Mouse (Mus musculus) layer of hippocampus, adult 2 months (tissue): ENCODE data around the gene Sema6d. TPM values are rescaled to one million over a fixed set of nuclear protein-coding genes. Genes with fewer than 3 reads are reported as not detected.

Experiments
- DNase-seq, 2 experiments: peaks; one replicate each; pipeline ENCODE4 v3.0.0; 2022; ENCODE audit warnings: low spot score in 2 of 2
- H3K27ac ChIP-seq: fragments of 200-600 bp; 2 replicates; pipeline ENCODE4 v1.8.1; 2022
- H3K4me3 ChIP-seq: fragments of 200-600 bp; 2 replicates; pipeline ENCODE4 v1.8.1; 2022; ENCODE audit warnings: mild to moderate bottlenecking
- CTCF ChIP-seq: fragments of 200-600 bp; conservative IDR thresholded peaks from 2 replicates; pipeline ENCODE4 v1.8.1; 2022; ENCODE audit warnings: antibody characterized with exemption, mild to moderate bottlenecking, moderate library complexity
- total RNA-seq, 2 experiments: library from RNA; stranded (reverse); gene quantifications; 2 replicates each; pipeline ENCODE4 v1.2.3; 2021

Sema6d gene
- total RNA-seq, 2 experiments from 2014 or later, result 50.0 to 58.7 TPM

GRCm38 (mm10) chr2:124599014-124599413 is 509.2 kb downstream of the Sema6d start:
- H3K4me3 ChIP-seq, result no peak overlapping the region
- no peak for TF ChIP-seq CTCF
- DNase-seq, result no peak
- no peak overlapping the region for H3K27ac ChIP-seq

DNA sequence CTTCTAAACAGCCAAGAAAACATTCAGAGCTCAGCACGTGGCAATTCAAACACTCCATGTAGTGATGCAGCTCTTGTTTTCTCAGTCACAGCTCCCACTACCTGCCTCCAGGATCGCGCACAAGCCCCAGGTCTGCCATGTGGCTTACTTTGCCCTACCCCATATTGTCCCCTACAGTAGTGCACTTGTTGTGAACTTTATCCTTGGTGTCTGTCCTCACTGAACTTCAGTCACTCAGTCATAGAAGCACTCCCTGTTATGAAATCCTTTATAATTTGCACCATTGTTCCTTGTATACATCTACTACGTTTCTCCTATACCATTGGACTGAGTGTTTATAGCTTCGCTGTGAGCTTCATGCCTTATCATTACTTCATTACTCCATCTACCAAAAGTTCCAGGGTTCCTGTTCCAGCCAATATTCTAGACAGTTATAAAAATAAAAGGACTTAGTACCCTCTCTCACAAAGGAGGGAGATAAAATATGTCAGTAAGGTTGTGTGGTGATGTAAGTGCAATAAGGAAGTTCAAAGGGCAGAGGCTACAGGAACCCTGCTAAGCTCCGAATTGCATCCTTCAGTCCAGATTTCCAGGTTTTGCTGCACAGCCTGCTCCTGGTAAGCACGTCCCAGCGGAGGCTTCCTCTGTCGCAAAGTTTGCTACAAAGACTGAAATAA is 512.1 kb downstream of the Sema6d start:
- TF ChIP-seq CTCF, result no peak
- no peak for DNase-seq
- Histone ChIP-seq H3K4me3 (no peak overlapping the region), H3K27ac (no peak overlapping the region)

DNA sequence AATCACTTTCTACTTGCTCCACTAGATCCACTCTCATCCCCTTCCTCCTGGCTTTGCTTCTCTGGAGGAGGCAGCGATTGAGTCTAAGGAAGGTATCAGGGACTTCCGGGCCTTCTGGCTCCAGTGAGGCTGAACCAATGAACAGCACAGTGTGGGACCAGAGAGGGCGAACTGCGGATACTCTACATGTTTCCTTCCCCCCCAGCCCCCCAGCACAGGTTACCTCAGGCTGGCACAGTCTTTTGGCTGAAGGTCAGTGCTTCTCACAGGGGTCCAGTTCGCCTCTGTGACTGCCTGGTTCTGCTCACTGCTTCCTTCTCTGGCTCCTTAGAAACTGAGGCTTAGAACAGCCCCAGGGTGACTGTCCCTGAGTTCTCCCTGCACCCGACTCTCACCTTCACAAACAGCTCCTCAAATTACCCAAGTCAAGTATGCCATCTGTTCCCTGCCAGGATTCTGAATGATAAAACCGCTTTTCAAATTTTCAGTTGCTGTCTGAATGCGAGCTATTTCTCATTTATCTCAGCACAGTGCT is 512.7 kb downstream of the Sema6d start:
- H3K27ac ChIP-seq, result peak overlapping the region; percentile 43; the same call in 1 of the 2 replicates
- no peak for TF ChIP-seq CTCF
- H3K4me3 ChIP-seq, result no peak overlapping the region
- DNase-seq, result no peak

DNA sequence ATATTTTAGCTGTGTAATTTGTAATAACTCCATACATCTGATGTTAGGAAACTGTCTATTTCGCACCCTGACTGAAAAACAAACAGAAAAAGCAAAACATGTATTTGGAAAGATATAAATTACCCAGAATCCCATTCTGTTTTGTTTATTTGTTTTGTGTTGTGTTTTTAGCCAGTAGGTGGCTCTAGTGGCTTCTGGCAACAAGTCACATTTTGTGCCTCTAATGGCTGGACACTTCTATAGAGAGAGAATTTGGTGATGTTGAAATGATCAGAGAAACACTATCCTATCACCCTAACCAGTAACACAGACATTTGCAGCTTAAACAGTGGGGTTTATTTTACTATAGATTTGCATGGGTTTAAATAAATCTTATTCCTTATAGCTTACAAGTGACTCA is 515.6 kb downstream of the Sema6d start:
- peak; percentile 69 for TF ChIP-seq CTCF

GRCm38 (mm10) chr2:124607986-124608385 is 518.2 kb downstream of the Sema6d start:
- DNase-seq, result no peak
- no peak for TF ChIP-seq CTCF
- Histone ChIP-seq H3K27ac (peak overlapping the region; percentile 46; the same call in 1 of the 2 replicates), H3K4me3 (no peak overlapping the region)

More for the DNA sequence above, 515.6 kb downstream of the Sema6d start:
- no peak for DNase-seq
- Histone ChIP-seq H3K27ac (no peak overlapping the region), H3K4me3 (no peak overlapping the region)

DNA sequence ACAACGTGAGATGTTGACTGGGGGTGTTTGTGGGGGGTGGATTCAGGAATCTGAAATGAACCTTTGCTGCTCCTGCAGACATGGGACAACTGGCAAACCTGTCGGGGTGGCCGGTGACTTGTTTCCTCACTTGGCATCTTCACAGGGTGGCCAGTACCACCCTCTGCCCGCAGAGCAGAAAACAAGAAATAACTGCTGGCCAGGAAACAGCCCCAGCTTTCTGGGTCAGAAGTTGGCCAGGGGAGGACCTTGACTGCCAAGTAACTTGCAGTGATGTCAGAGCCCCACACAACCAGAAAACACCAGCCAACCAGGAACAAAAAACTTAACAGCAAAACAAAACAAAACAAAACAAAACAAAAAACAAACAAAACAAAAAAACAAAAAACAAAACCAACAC is 518.8 kb downstream of the Sema6d start:
- Histone ChIP-seq H3K4me3 (no peak overlapping the region), H3K27ac (peak overlapping the region; percentile 98; the same call in 1 of the 2 replicates)

DNA sequence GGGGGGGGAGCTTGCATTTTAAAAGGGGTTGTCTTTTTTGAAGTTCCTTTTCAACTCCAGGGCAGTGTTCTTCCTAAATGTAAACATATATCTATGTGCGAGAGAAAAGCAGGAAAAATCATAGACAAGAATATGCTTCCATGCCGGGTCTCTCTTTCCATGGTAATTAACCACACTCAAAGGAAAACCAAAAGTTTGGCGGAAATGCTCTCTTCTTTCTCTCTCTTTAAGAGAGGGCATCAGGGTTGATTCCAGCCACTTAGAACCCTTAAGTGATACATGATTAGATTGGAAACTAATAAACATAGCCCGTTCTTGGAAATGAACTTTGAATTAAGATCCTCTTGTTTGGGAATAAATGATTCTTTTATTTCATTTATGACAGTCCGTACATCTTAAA is 519.2 kb downstream of the Sema6d start:
- no peak for TF ChIP-seq CTCF
- peak overlapping the region; percentile 98 for H3K27ac ChIP-seq
- no peak for DNase-seq

More for the DNA sequence above, 518.8 kb downstream of the Sema6d start:
- peak in 1 of 2 experiments; percentile 17 for DNase-seq
- TF ChIP-seq CTCF, result no peak; the same call in 1 of the 2 replicates

DNA sequence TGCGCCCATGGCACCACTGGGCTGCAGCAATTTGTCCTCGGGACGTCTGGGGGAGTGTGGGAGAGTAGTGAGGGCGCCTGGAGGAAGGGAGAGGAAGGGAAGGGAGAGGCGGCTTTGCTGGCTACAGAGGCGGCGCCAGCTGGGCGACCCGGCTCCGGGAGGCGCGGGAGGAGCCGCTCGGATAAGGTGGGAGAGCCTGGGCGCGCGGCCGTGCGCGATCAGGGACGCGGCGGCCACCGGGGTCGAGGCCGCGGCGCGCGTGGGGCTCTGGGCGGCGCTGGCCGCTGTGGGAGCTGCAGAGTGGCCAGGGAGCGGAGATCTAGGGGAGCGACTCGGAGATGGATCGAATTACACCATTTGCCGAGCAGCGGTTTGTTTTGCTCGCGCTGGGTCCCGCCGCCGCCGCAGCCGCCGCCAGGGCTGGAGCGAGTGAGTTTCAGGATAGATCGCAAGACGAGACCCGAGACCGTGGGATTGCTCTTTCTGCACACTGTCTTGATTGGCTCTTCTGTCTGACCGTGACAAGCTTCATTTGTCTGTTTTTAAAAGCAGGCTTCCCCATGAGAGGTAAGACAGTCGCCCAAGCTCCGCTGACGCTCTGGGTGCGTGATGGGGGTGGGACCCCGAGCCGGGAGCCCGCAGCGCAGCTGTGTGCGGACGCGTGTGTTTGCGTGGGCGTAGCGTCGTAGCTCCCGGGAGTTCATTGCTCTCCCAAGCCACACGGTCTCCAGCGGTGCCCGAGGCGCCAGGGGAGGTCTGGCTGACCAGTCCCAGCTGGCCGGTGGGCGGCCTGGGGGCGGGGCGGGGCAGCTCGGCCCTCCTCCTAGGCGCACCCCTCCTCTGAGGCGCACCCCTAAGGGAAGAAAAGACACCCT is 520.2 kb downstream of the Sema6d start:
- DNase-seq, result peak; percentile 74 to 75
- H3K4me3 ChIP-seq, result peak overlapping the region; percentile 77
- TF ChIP-seq CTCF, result peak; percentile 40
- peak overlapping the region; percentile 98 for H3K27ac ChIP-seq

More for the DNA sequence above, 519.2 kb downstream of the Sema6d start:
- H3K4me3 ChIP-seq, result peak overlapping the region; percentile 77

- peak; percentile 37; the same call in 1 of the 2 replicates for TF ChIP-seq CTCF
- DNase-seq, result no peak
- peak overlapping the region; percentile 77 for H3K4me3 ChIP-seq
- H3K27ac ChIP-seq, result peak overlapping the region; percentile 98
These were observed 520.9 kb downstream of the Sema6d start for GRCm38 (mm10) chr2:124610586-124611105.

DNA sequence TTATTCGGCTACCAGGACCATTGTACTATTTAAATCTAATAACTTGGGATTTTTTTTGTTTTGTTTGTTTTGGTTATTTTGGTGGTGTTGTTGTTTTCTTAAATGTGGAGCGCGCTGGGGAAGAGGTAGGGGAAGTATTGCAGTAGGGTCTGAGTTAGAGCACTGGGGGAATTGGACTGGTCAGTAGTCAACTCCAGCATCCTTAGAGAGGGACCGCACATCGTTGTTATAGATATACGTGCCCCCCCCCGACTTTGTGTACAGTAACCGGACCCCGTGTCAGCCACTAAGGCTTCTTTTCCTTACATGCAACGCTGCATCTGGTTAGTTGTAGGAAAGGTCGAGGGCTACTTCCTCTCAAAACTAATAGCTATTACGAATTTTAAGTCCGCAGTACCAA is 521.5 kb downstream of the Sema6d start:
- Histone ChIP-seq H3K4me3 (peak overlapping the region; percentile 77), H3K27ac (peak overlapping the region; percentile 98)
- TF ChIP-seq CTCF, result no peak
- DNase-seq, result no peak

GRCm38 (mm10) chr2:124612276-124612675 is 522.5 kb downstream of the Sema6d start:
- DNase-seq, result no peak
- Histone ChIP-seq H3K27ac (peak overlapping the region; percentile 98), H3K4me3 (peak overlapping the region; percentile 77)
- no peak for TF ChIP-seq CTCF

DNA sequence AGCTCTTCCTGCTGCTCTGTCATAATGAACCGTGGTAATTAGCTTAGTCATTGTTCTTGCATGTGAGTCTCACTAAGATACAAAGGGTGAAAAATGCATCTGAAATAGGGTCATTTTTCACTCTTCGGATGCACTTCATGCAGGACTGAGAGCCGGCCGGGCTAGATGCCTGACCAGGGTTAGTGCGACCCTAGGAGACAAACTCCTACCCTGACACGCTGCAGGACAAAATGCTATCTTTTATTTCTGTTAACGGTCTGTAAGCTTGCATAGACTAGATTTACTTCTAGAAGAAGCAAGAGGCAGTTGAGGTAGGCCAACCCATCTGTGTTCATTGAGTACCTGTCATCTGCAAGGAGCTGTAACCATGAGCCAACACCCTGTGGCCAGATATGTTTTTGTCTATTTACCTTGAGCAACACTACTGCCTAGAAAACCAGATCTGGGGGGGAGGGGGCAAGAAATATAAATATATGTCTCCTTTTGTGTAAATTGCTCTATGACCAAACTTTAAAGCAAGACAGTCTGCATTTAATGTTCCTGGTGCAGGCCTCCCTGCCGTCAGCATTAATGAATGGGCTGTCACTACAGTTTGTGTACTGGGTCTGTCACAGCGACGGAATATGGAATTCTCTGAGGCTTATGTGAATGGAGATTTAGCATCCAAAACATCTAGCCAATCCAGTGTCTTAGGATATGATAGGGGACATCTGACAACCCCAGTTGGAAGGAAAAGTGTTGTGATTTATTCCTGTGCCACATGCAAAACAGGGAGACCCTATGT is 523.1 kb downstream of the Sema6d start:
- Histone ChIP-seq H3K27ac (peak overlapping the region; percentile 98), H3K4me3 (peak overlapping the region; percentile 77)
- no peak for DNase-seq
- TF ChIP-seq CTCF, result no peak
